Mouse (Mus musculus): ENCODE results near the gene Ank3. TPM values are rescaled to one million over a fixed set of nuclear protein-coding genes. Genes with fewer than 3 reads are reported as not detected.
A peak's percentile ranks its signal among the peaks of the same experiment; 100 is the strongest.

Gene Ank3
- total RNA-seq, 2 experiments from 2014 or later = 77.7 to 83.4 TPM

DNA sequence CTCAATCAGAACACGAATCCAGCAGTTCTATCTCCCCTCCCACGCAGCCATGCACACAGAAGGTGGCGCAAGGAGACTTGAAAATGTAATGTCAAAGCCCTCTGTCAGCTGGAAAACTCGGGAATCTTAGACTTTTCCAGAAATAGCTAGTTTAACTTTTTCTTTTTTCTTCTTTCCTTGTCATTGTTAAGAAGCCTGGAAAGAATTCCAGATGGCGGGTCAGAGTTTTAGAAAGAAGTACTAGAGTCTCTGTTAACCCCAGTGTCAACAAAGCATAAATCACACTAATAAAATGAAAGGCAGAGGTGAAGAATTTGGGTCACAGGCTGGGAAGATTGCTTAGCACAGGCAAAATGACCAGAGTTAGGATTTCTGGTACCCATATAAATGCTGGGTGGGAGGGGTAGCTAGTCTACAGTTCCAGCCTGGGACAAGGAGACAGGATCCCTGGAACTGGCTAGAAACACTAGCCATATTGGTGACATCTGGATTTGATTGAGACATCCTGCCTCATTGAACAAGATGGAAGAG is 340.2 kb downstream of the Ank3 start:
- no peak for DNase-seq
- intact Hi-C loops (cut with DNase I) = loop anchor here (5.0 kb wide), 1 partner anchor 53 kb away; no protein-coding TSS in a partner anchor

DNA sequence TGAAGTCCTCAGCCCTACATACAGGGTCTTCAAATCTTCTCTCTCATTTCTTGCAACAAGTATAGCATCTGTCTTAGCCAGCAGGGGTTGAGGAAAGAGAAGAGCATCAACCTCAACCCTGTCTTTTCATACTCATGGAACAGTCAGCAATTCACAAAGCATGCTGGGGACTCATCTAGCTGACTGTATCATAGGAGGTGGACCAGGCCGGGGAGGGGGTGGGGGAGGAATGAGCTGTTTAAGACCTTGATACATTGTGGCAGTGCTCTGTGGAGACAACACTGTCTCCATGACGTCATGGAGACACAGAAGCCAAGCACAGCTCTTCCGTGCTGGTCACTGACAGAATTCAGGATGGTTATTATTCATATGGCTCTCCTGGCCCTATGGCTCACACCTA is 344.0 kb downstream of the Ank3 start:
- intact Hi-C loops (cut with DNase I) = no loop called here

GRCm38 (mm10) chr10:69744181-69744580 is 345.6 kb downstream of the Ank3 start:
- DNase-seq = no peak
- intact Hi-C loops (cut with DNase I) = no loop called here

More for the DNA sequence above, 344.0 kb downstream of the Ank3 start:
- DNase-seq = no peak

GRCm38 (mm10) chr10:69744871-69745270 is 346.3 kb downstream of the Ank3 start:
- intact Hi-C loops (cut with DNase I) = no loop called here

DNA sequence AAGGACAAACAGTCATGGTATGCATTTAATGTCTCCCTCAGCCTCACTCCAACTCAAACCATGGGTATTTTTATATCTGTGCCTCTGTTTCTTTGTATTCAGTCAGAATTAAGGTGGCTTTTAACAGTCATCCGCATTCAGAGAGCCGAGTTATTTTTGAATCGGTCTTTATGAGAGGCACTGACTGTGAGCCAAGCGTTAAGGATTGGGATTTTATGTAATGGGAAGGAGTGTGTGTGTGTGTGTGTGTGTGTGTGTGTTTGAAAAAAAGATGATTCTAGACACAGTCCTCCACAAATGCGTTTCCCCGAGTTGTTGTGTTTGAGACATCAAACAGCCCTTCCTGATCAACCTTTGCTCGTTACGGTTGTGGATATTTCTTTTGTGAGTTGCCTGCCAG is 347.7 kb downstream of the Ank3 start:
- intact Hi-C loops (cut with DNase I) = no loop called here
- DNase-seq = no peak

More at GRCm38 (mm10) chr10:69744871-69745270, 346.3 kb downstream of the Ank3 start:
- no peak for DNase-seq

DNA sequence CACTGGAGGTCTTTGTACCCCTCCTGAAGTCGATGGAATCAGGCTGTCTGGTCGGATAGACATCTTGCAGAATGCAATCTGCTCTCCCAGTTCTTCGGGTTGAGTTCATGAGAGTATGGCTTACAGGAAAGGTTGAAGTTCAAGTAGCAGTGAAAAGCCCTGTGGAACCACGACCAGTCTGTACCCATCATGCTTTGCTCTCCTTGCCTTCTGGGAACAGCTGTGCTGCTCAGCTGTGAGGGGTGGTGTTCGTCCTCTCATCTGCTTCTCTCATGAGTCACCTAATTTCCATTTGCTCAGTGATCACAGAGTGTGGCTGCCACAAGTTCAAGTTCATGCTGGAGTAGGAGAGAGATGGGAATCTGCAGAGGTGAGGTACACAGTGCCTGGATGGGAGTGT is 348.2 kb downstream of the Ank3 start:
- DNase-seq = no peak
- intact Hi-C loops (cut with DNase I) = no loop called here

DNA sequence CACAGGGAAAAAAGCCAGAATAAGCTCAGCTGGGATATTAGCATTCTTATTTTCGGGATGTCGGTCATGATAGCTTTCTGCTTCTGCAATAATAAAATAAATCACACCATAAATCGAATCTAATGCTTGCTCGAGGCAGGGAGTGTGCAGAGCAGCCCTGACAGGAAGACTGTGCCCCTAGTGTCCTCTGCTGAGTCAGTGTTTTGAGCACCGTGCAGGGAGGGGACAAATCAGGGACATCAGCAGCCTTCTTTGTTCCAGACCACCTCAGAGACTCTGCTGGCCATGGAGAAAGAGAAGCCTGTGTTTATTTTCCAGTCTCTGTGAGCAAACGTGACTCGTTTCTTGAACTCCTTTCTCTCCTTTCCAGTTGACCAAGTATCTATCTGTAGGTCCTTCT is 352.8 kb downstream of the Ank3 start:
- intact Hi-C loops (cut with DNase I) = no loop called here
- no peak for DNase-seq

- peak in 1 of 2 experiments; percentile 7 for DNase-seq
Measured at GRCm38 (mm10) chr10:69753464-69753863, 354.9 kb downstream of the Ank3 start.

GRCm38 (mm10) chr10:69756956-69757672 is 358.5 kb downstream of the Ank3 start:
- intact Hi-C loops (cut with DNase I) = no loop called here
- no peak for DNase-seq

More at GRCm38 (mm10) chr10:69753464-69753863, 354.9 kb downstream of the Ank3 start:
- intact Hi-C loops (cut with DNase I) = no loop called here

GRCm38 (mm10) chr10:69762977-69763376 is 364.4 kb downstream of the Ank3 start:
- intact Hi-C loops (cut with DNase I) = no loop called here
- DNase-seq = no peak

- no peak for DNase-seq
- intact Hi-C loops (cut with DNase I) = no loop called here
Measured at GRCm38 (mm10) chr10:69764402-69764801, 365.8 kb downstream of the Ank3 start.

DNA sequence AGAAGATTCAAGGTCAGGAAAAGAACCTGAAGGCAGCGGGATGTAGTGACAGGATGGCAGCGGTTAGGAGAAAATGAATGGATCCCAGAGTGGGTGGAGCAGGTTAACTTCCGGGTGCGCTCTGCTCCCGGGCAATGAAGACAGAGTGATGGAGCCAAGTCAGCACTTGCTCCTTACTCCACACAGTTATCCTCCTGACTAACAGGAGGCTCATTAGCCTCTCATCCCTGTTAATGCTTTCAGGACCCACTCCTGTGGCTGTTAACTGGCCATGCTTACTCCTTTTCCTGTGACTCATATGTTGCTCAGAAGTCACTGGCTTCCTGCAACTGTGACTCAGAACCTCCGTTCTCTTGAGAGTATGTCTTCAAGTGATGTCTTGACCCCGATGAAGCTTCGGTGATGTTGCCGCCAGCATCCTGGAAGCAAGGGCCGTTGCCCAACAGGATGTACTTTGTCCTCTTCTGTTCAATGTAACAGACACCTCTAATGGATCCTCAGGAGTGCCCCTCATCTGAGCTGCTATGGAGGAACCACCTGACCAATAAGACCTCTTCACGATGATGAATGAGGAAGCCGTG is 378.6 kb downstream of the Ank3 start:
- no peak for DNase-seq
- intact Hi-C loops (cut with DNase I) = no loop called here

DNA sequence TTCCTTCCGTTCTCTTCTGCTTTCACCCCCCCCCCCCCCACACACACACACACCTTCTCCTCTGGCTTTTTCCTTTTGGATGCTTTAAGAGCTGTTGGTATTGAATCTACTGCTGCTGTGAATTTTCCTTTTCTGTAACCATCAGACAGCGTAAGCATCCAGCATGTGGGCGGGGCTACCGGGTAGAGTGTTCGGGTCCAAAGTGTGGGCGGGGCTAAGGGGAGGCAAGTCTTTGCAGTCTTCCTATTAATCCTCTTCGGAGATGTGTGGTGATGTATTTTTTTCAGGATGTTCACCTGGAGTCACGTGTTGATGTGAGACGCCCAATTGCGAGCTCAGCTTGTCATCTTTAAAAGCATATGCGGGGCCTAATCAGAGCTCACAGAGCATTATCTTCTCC is 379.2 kb downstream of the Ank3 start:
- DNase-seq = no peak
- intact Hi-C loops (cut with DNase I) = no loop called here

GRCm38 (mm10) chr10:69779246-69779645 is 380.7 kb downstream of the Ank3 start:
- intact Hi-C loops (cut with DNase I) = no loop called here
- DNase-seq = no peak

GRCm38 (mm10) chr10:69781491-69781890 is 382.9 kb downstream of the Ank3 start:
- intact Hi-C loops (cut with DNase I) = no loop called here
- peak; percentile 53 to 59 for DNase-seq

- peak; percentile 49 to 58 for DNase-seq
- intact Hi-C loops (cut with DNase I) = no loop called here
Measured at GRCm38 (mm10) chr10:69785235-69785634, 386.7 kb downstream of the Ank3 start.

DNA sequence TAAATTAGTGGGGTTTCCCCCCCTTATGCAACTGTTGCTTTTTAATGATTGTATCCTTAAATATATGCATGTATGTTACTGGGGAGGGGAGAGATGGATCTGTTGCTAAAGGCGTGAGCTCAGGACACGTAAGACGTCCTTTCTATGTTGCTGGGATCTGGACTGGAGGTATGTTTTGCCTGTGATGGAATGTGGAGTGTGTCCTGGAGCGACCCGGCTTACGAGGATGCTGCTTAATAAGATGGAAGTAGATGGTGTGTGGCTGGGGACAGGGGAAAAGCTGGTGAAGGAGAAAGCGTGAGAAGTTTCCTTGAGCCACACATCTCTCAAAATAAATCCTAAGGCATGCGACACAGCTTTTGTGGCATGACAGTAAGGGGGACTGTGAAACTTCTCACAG is 387.1 kb downstream of the Ank3 start:
- no peak for DNase-seq
- intact Hi-C loops (cut with DNase I) = no loop called here

- intact Hi-C loops (cut with DNase I) = no loop called here
Measured at GRCm38 (mm10) chr10:69786220-69786993, 387.8 kb downstream of the Ank3 start.

DNA sequence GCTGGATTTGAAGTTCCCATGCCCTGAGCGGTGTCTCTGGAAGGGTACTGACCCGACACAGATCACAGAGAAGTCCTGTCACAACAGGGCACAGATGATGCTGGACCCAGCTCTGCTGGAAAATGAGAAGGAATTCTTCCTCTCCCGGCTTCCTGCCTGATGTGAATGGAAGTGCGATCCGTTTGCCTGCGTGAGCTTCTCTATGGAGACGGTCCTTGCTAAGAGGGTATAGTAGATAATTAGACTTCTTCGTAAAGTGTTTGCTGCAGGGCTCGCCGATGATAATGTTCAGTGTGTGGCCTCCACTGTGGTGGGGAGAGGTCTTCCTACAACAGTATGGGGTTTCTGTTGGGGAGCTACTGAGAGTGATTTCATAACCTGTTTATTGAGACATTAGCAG is 388.8 kb downstream of the Ank3 start:
- intact Hi-C loops (cut with DNase I) = no loop called here
- peak in 1 of 2 experiments; percentile 29 for DNase-seq

More at GRCm38 (mm10) chr10:69786220-69786993, 387.8 kb downstream of the Ank3 start:
- DNase-seq = peak in 1 of 2 experiments; percentile 6

DNA sequence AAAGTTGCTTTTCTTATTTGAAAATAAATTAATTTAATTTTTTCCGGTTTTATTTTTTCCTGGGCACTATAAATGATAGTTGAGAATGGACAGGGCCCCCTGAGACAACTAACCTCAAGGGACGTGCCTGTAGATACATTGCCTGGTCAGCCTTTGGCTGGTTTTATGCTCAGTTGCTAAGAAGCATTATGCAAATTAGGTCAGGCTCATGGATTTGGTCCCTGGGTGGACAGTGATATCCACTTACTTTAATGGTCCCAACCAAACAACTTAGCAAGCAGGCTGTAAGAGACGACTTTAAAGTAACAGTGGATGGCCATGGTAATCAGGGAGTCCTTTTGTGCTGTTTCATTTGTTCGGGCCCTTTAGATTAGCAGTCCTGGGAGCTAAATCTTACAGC is 392.0 kb downstream of the Ank3 start:
- intact Hi-C loops (cut with DNase I) = loop anchor here (5.0 to 10.0 kb wide), 3 partner anchors 53 to 336 kb away; no protein-coding TSS in a partner anchor
- no peak for DNase-seq

GRCm38 (mm10) chr10:69791951-69792350 is 393.4 kb downstream of the Ank3 start:
- intact Hi-C loops (cut with DNase I) = loop anchor here (5.0 to 10.0 kb wide), 3 partner anchors 55 to 337 kb away; no protein-coding TSS in a partner anchor

More at GRCm38 (mm10) chr10:69791951-69792350, 393.4 kb downstream of the Ank3 start:
- peak in 1 of 2 experiments; percentile 8 for DNase-seq
